Mouse (Mus musculus) urinary bladder, postnatal 36 days (tissue): ENCODE data around the gene Vps45.

Experiments used
- DNase-seq, 2 experiments: peaks; one replicate each; pipeline ENCODE4 v3.0.0; 2022; ENCODE audit warnings: low spot score in 2 of 2, mixed read lengths in 1 of 2

Vps45 gene

DNA sequence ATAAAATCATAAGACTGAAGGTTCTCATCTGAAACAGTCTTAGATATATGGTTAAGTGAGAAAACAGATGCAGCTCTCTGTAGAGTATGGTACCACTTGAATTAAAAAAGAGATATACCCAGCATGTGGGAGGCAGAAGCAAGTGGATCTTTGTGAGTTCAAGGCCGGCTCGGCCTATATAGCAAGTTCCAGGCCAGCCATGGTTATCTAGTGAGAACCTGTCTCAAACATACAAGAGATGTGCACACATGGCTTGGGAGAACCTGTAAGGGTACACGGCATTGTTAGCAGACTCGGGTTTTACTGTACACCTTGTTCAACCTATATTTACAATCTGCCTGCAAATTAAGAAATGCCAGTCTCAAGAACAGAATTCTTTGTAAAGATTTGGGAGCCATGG, 19.4 kb downstream of the Vps45 start:
- DNase-seq = no peak

DNA sequence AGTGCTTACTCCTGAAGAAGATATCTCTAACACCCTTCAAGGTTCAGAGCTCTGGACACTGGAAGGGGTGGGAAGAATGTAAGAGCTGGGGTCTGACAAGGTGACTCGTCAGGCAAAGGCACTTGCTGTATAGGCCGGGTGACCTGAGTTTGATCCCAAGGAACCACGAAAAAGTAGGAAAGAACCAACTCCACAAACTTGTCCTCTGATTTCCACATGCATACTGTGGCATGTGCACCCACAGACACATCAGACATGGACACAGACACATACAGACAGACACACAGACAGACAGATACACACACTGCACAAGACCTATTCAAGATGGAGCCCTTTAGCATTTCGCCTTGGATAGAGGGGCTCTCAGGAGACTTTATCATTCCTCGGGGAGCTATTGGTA, 20.1 kb downstream of the Vps45 start:
- DNase-seq = no peak

DNA sequence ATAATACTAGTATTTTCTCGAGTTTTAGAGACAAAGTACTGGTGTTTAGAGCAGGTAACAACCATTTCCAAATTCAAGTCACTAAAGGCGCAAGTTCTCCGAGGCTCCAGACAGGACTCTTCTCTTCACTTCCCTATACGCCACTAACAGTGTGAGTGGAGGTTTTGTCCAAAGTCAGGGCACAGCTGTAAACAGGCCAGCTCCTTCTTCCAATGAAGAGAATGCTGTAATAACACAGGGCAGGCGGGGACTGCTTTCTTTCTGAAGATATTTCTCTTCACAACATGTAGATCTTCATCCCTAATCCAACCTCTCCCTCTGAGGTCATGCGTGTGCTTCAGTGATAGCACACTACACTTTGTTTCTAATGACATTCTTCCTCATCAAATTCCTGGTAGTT, 21.5 kb downstream of the Vps45 start:
- no peak for DNase-seq

DNA sequence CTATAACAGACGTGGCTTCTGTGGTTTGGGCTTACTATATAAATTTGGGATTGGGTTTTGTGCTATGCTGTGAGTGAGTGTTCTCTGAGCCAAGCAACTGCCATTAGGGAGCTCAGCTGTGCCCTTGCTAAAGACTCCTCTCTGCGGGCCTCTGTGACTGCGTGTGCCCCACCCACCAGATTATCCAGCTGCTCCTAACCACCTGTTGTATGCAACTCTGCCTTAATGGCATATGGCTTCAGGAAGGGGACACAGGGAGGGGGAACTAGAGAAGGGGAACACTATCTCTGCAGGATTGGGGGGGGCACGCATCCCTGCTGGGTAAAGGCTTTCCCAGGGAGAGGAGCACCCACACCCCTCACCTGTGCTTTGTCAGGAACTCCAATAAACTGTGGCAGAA, 25.2 kb downstream of the Vps45 start:
- DNase-seq = no peak

DNA sequence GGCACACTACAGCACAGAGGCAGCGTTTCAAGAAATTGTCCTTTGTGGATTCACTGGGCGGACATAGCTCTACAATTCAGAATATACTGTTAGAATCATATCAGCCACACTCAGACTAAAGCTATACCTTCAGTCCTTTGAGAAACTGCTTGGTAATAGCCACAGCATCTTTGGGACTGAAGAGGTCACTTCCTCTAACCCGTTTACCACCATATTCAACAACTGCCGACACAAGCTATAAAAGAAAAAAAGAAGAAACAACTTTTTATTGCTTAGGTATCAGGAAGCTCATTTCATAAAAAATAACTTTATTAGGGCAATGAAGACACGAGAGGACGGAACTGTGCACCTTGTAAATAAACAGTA, 25.6 kb downstream of the Vps45 start:
- DNase-seq = no peak

DNA sequence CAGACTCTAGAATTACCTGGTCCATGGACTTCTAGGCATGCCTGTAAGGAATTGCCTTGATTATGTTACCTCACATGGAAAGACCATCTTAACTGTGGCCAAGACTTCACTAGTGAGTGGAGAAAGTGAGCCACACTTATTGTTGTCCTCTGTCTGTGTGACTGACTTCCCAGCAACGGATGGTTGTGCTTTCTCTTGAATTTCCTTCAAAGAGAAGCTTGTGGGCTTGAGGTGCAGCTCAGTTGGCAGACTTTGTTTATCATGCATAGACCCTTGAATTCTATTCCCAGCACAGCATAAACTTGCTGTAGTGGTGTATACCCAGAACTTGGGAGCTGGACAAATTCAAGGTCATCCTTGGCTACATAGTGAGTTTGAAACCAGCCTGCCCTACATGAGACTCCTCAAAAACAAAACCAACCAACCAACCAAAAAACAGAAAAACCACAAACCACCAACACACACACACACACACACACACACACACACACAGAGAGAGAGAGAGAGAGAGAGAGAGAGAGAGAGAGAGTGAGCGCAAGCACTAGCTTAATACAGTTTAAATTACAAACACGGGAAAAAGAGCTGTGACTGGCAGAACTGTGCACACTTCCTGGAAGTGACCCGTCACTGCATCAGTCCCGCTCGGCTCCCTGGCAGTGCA, 26.1 kb downstream of the Vps45 start:
- DNase-seq = no peak

DNA sequence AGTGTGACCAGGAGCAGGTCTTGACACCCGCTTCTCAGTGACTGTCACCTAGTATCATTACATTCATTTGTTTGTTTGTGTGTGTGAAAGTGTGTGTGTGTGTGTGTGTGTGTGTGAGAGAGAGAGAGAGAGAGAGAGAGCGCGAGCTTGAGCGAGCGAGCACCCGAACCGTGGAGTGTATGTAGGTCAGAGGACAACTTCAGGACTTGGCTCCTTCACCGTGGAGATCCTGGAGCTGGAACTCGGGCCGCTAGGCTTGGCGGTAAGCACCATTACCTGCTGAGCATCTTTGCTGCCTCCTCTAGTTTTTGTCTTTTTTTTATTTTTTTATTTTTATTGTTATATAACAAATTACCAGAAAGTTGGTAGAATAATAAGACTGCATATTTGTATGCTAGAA, 28.5 kb downstream of the Vps45 start:
- DNase-seq = no peak

DNA sequence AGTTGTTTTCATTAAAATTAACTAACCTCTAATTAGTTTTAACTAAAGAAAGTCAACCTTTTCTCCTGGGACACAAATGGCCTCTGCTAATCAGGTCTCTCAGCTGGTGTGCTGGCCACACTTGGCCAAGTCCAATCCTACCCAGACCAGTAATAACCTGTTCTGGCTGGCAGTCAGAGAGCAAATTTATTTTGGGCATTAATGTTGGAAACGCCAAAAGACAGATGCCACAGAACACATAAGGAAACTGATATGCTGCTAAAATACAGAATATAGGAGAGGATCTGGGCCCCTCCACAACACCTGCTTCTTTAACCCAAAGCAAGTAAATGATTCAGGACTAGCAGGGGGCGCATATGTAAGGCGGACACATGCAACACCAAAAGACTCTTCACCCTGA, 28.9 kb downstream of the Vps45 start:
- no peak for DNase-seq

DNA sequence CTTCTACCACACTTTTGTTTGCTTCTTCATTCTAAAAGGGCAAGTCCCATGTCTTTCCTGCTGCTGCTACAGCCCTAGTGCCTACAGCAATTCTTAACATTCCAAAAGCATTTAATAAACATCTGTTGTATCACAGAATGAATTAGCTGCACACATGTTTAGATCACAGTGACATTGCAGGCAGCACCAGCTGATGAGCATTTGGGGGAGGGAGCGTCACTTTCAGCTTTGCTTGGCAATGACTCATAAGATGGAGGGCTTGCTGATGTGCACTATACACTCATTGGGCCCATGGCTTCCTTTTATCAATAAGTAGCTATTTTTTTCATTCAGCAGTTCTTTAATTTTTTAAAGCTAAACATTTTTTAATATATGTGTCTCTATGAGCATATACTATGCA, 30.4 kb downstream of the Vps45 start:
- no peak for DNase-seq

DNA sequence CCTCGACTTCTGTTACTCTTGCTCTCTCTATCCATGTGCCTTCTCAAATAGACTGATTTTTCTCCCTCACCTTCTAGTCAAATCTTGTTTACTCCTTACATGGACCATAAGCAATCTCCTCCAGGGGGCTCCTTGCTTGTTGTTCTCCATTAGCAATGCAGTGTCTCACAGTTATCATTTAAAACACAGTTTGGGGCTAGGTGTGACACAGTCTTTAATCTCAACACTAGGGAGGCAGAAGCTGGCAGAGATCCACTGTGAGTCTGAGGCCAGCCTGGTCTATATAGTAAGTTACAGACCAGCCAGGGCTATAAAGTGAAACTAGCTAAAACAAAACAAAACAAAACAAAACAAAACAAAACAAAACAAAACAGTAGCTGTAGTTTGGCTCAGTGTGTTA, 31.1 kb downstream of the Vps45 start:
- DNase-seq = no peak

DNA sequence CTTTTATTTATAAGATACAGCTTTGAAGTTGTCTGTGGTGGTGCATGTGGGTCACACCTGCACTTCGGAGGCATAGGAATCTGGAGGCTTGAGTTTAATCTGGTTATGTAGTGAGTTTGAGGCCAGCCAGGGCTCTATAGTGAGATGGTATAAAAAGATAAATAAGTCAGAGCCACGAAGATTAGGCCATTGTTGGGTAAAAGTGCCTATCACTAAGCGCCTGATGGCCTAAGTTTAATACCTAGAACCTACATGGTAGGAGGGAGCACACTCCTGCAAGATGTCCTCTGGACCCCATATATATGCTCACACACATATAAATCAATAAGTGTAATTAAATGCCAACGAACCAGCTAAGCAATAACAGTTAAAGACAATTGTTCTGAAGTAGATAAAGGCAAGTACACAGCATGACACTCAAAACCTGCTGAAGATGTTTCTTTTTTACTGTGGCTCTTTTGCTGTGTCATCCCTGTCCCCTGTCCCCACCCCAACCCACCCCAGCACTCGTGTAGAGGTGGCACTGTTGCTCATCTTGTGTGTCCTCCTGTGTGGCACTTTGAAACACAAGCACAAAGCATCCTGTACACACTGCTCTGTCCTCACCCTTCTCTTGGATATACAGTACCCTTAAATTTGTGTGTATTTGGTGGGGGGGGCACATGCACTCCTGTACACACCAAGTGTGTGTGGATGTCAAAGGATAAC, 36.7 kb downstream of the Vps45 start:
- no peak for DNase-seq

DNA sequence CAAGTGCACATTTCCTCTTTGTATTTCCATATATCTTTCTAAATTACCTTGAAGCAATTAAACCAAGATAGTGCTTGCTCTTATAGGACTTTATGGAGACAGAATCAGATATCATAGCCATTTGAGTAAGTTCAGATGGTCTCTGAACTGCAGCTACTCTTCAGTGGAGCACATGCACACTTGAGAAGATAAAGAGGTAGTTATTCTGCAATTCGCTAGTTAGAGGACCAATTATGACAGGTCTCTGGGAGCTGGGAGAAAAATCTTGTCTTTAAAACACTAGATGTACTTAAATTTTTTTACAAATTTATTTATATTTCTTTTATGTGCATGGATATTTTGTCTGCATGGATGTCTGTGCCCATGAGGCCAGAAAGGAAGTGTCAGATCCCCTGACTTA, 37.5 kb downstream of the Vps45 start:
- DNase-seq = no peak

DNA sequence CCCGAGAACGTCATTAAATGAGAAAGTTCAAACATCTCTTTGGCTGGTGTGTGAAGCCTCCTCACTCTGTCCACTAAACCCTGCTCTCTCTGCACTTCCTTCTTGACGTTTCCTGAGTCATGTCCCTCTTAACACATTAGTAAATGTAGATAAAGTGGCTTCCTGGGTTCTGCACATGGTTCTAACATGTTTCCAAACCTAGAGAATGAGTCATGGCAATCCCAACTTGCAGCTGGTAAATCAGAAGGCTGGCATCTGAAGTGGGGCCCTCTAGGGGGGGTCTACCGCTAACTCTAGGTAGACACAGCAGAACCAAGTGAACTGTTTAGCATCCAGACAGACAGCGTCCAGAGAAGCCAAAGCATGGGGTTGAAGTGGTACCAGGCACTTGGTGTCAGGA, 40.8 kb downstream of the Vps45 start:
- DNase-seq = peak; percentile 8 to 10

DNA sequence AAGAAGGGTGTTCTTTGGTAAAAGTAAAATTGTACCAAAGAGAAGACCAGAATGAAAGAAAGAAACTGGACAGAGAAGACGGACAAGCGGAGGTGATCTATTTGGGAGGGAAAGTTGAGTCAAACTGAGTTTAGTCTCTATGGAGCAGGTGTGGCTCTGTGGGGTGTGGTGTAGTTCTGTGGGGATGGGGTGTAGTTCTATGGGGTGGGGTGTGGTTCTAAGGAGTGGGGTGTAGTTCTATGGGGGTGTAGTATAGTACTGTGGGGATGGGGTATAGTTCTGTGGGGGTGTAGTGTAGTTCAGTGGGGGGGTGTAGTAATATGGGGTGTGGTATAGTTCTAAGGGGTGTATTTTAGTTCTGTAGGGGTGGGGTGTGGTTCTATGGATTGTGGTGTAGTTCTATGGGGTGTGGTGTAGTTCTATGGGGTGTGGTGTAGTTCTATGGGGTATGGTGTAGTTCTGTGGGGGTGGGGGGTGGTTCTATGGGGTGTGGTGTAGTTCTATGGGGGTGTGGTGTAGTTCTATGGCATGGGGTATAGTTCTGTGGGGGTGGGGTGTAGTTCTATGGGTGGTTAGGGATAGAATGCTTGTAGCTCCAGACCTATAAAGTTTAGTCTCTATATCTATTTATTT, 41.9 kb downstream of the Vps45 start:
- no peak for DNase-seq

DNA sequence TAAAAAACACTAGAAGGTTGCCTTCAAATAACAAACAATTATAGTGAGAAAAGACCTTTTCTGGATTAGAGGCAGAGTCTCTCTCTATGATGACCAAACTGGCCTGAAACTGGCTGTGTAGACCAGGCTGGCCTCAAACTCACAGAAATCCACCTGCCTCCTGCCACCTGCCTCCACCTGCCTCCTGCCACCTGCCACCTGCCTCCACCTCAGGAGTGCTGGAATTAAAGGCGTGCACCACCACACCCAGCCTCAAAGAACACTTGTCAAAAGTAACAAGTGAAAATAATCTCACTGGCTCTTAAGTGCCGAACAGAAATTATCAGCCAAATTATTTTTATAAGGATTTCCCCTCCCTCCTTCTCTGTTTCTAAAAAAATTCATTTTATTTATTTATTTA, 42.6 kb downstream of the Vps45 start:
- no peak for DNase-seq

DNA sequence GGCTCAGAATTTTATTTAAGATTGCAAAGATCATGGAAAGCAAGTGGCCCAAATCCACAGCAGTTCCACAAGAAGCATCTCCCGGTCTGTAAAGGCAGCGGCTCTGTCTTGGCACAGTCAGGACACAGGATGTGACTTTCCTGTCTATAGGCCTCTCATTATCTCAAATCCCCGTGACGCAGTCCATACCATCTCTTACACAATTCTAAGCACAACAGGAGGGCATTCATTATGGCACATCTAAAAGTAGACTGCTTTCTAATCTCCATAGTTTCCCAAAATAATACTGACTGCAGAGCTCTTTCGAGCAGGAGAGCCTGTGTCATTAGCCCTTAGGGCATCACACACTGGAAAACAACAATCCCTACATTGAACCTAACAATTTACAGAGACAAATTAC, 45.5 kb downstream of the Vps45 start:
- DNase-seq = no peak

DNA sequence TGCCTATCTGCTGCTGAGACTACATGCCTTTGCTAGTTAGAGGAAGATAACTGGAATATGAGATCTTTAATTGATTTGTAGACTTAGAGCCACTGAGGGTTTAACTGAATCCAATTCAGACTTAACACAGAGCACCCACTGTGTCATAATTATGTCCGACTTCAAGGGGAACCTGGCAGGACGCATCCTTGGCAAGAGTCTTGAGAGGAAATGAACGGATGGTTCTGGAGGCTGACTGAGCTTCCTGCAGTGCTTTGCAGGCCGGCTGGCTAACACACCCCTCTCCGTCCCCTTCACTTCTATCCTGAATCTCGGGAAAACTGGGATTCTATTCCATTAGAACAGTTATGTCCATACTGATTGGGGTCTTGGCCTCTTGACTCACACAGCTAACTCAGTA, 49.8 kb downstream of the Vps45 start:
- DNase-seq = no peak

DNA sequence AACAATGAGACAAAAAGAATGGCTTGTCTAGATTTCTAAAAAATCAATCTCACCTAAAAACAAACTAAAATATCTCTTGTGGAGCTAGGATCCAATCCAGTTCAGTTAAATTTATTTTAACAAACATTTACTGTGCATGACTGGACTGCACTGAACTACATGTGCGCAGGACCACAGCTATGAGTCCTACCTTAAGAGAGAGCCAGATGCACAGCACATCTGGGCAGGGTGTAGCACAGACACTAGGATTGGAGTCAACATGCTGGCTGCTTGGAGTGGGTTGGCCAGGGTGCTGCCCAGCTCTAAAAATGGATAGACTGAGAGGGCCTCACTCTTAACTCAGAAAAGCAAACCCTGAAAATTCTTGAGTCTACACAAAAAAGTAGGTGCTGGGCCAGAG, 56.7 kb downstream of the Vps45 start:
- no peak for DNase-seq

DNA sequence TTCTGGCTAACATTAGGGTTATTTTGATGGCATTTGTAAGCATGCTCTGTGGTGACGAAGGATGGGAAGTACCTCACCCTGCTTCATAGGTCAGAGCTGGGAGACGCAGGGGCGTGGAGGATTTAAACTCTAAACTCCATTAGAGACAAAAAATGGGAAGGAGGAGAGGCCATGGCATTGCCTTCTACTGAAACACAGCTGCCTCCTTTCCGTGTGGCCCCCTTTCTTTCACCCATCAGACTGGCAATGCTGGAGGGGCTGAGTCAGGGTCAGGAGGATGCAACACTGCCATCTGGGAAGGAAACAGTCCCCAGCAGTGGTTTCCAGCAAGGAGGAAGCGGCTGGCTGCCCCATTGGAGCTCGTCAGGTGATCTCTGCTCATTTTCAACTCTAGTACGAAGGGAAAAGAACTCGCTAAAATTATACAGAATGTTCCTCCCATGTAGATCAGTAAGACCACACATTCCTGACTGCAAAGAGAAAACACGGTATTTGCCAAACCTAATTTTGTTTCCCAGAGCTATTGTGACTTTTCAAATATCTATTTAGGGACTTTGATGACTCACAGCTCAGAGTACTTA, 57.3 kb downstream of the Vps45 start:
- DNase-seq = no peak

DNA sequence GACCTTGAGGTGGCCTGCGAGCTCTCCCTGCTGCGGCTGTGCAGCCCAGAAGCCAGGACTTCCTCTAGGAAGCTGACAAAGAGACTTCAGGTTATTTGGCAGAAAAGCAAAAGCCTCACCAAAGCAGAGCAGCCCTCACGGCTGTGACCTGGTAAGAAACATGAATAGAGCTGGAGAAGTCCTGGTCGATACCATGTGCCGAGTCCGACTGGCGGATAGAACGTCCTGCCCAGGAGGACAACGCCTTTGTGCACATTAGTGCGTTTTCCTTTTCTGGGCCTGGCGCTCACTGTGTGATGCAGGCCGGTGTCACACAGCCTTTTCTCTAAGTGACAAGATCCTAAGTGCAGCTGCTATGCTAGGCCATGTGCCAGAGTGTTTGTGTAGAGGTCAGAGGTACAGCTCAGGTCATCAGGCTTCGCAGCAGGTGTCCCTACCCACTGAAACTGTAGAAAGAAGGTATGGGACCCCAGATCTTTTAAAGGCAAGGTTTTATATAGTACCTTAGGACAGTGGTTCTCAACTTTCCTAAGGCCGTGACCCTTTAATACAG, 58.1 kb downstream of the Vps45 start:
- DNase-seq = no peak

DNA sequence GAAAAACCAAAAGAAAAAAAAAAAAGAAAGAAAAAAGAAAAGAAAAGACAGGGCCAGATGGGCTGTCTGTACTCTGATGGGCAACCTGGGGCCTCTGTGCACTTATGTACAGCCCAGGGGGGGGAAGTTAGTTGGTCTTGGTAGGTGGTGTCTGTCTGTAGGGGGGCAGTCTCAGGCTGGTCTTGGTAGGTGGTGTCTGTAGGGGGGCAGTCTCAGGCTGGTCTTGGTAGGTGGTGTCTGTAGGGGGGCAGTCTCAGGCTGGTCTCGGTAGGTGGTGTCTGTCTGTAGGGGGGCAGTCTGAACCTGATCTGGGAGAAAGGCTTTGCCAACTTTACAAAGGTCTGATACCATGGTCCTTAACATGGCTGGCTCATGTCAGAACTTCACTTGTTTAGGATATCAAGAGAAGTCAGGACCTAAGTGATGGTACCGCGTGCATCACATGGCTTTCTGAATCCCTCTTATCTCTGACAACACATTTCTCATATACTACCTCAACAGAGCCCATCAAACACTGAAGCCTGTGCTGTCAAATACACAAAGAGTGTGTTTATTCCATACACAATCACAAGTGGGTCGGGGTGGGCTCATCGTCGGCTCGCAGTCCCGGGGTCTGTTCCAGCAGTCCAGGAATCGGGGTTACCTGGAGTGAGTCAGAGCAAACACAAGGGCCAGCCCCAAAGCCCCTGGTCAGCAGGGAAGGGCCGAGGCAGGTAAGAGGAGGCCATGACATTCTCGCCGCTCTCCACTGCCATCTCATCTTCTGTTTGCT, 58.8 kb downstream of the Vps45 start:
- no peak for DNase-seq

DNA sequence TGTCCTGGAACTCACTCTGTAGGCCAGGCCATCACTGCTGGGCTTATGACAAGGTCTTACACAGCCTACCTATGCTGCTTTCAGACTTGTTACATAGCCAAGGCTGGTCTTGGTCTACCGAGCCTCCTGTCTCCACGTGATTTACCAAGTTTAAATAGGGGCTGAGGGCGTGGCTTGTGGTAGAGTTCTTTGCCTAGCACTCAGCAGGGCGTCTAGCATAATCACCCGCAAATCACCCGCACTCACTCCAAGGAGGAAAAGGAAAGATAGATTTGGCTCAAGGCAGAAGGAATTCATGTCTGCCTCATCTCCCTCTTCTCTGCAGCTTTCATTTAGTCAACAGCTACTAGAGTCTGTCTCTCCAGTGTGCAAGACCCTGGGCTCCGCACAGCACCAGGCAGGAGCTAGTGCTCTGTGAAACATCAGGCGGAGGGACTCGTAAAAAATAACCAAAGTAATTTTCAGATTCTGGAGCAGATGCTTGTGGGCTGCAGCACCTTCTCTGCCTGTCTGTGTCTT, 61.0 kb downstream of the Vps45 start:
- DNase-seq = no peak
